Mouse (Mus musculus): ENCODE results near the gene Cnksr3.

GRCm38 (mm10) chr10:7122294-7122693 is 89.7 kb downstream of the Cnksr3 start:
- TF ChIP-seq CTCF (IDR thresholded peaks at IDR 0.05) = no peak
- TF ChIP-seq EP300 (IDR thresholded peaks at IDR 0.05) = no peak

All from lung, postnatal 0 days (tissue).